Mouse (Mus musculus) right cerebral cortex, postnatal 10 days (tissue): ENCODE measurements at regions not wholly inside any gene's neighbourhood (a gene's known extent, or its start where the extent isn't known, plus 50 kb on each side); places are given as distances from the start of the nearest gene placed in this dataset.
A peak's percentile ranks its signal among the peaks of the same experiment; 100 is the strongest.

Source experiments
- DNase-seq, 2 experiments: peaks; one replicate each; pipeline ENCODE4 v3.0.0; 2021; ENCODE audit warnings: low spot score in 2 of 2

GRCm38 (mm10) chr9:86961663-86962062 is 53.7 kb upstream of the Ripply2 start:
- peak; percentile 36 to 37 for DNase-seq

GRCm38 (mm10) chr9:86957076-86957475 is 58.3 kb upstream of the Ripply2 start:
- no peak for DNase-seq

- no peak for DNase-seq
Measured at GRCm38 (mm10) chr9:86955720-86956119, 59.6 kb upstream of the Ripply2 start.

- DNase-seq = peak; percentile 25 to 30
Measured at GRCm38 (mm10) chr9:86951958-86952509, 63.3 kb upstream of the Ripply2 start.

GRCm38 (mm10) chr9:86949885-86950284 is 65.5 kb upstream of the Ripply2 start:
- no peak for DNase-seq

- DNase-seq = no peak
Measured at GRCm38 (mm10) chr9:86931196-86931595, 50.7 kb upstream of the Snap91 start.
